Mouse (Mus musculus): ENCODE measurements around the gene Frmd8. TPM values are rescaled to one million over a fixed set of nuclear protein-coding genes. Genes with fewer than 3 reads are reported as not detected.
A peak's percentile ranks its signal among the peaks of the same experiment; 100 is the strongest.

Frmd8 gene
- polyA plus RNA-seq (2014; fragmentation: Nextera tagmentation; extraction: Ambion mirVana) = 14.9 and 15.8 TPM in 2 replicates

- no peaks in the 10 kb centered on the region for H3K27me3 ChIP-seq (ENCODE audit: control insufficient read depth, insufficient read depth, low read length)
- peak within 1 kb of the TSS; percentile 81 for H3K4me3 ChIP-seq (ENCODE audit: low read depth, low read length)
- H3K4me1 ChIP-seq (replicated peaks; ENCODE audit: control insufficient read depth, insufficient read depth, low read length) = peaks cover 4% of the 10 kb centered on the region; the same call in 1 of the 2 replicates
- under 1% methylated on average over 37 of the region's 37 CpGs for WGBS
- no peaks in the 10 kb centered on the region for H3K36me3 ChIP-seq (ENCODE audit: control insufficient read depth, insufficient read depth, low read length)
- peak; percentile 88 for ATAC-seq (ENCODE audit: low FRiP score)
- peak within 1 kb of the TSS; percentile 34; the same call in 1 of the 2 replicates for H3K27ac ChIP-seq (ENCODE audit: low read depth, low read length)
- H3K9ac ChIP-seq (ENCODE audit: low read depth, low read length) = peak within 1 kb of the TSS; percentile 88
- DNase-seq (ENCODE audit: low spot score) = peak; percentile 97
- H3K9me3 ChIP-seq (ENCODE audit: control insufficient read depth, low read length) = no peaks in the 10 kb centered on the region
- H3K4me2 ChIP-seq (replicated peaks; ENCODE audit: low read depth, low read length) = peak within 1 kb of the TSS; percentile 64
These were observed at the start of gene Frmd8 for GRCm38 (mm10) chr19:5874969-5875480. TSS of gene Frmd8 (minus strand) at chr19:5875274.

GRCm38 (mm10) chr19:5924713-5925093, 49.6 kb upstream of the Frmd8 start, which contains the start of gene Cdc42ep2:
TSS of gene Cdc42ep2 (minus strand) at chr19:5924816.
- DNase-seq (ENCODE audit: low spot score) (peak; percentile 95), ATAC-seq (ENCODE audit: low FRiP score) (peak; percentile 93)
- H3K9ac ChIP-seq (ENCODE audit: low read depth, low read length) = peak within 1 kb of the TSS; percentile 23
- H3K4me3 ChIP-seq (ENCODE audit: low read depth, low read length) = peak within 1 kb of the TSS; percentile 50
- peaks cover 6% of the 10 kb centered on the region for H3K27me3 ChIP-seq (ENCODE audit: control insufficient read depth, insufficient read depth, low read length)
- H3K4me1 ChIP-seq (replicated peaks; ENCODE audit: control insufficient read depth, insufficient read depth, low read length) = no peaks in the 10 kb centered on the region; the same call in 1 of the 2 replicates
- no peaks in the 10 kb centered on the region for H3K36me3 ChIP-seq (ENCODE audit: control insufficient read depth, insufficient read depth, low read length)
- WGBS = under 1% methylated on average over 18 of the region's 18 CpGs
- H3K4me2 ChIP-seq (replicated peaks; ENCODE audit: low read depth, low read length) = peak within 1 kb of the TSS; percentile 95
- no peaks in the 10 kb centered on the region for H3K9me3 ChIP-seq (ENCODE audit: control insufficient read depth, low read length)
- no peak within 1 kb of the TSS for H3K27ac ChIP-seq (ENCODE audit: low read depth, low read length)

GRCm38 (mm10) chr19:5923990-5924712, 49.1 kb upstream of the Frmd8 start:
- WGBS = under 1% methylated on average over 37 of the region's 38 CpGs
- H3K9ac ChIP-seq (ENCODE audit: low read depth, low read length) = peak overlapping the region; percentile 19
- no peaks in the 10 kb centered on the region; the same call in 1 of the 2 replicates for H3K4me1 ChIP-seq (replicated peaks; ENCODE audit: control insufficient read depth, insufficient read depth, low read length)
- DNase-seq (ENCODE audit: low spot score) (peak; percentile 98), ATAC-seq (ENCODE audit: low FRiP score) (peak; percentile 82)
- H3K27ac ChIP-seq (ENCODE audit: low read depth, low read length) = no peak overlapping the region
- peak overlapping the region; percentile 50 for H3K4me3 ChIP-seq (ENCODE audit: low read depth, low read length)
- H3K9me3 ChIP-seq (ENCODE audit: control insufficient read depth, low read length) = no peaks in the 10 kb centered on the region
- H3K27me3 ChIP-seq (ENCODE audit: control insufficient read depth, insufficient read depth, low read length) = peaks cover 6% of the 10 kb centered on the region
- H3K36me3 ChIP-seq (ENCODE audit: control insufficient read depth, insufficient read depth, low read length) = no peaks in the 10 kb centered on the region
- peak overlapping the region; percentile 95 for H3K4me2 ChIP-seq (replicated peaks; ENCODE audit: low read depth, low read length)

GRCm38 (mm10) chr19:5922963-5923362, 47.9 kb upstream of the Frmd8 start:
- no peak overlapping the region for H3K9ac ChIP-seq (ENCODE audit: low read depth, low read length)
- H3K4me2 ChIP-seq (replicated peaks; ENCODE audit: low read depth, low read length) = no peak overlapping the region
- H3K4me1 ChIP-seq (replicated peaks; ENCODE audit: control insufficient read depth, insufficient read depth, low read length) = no peaks in the 10 kb centered on the region; the same call in 1 of the 2 replicates
- H3K9me3 ChIP-seq (ENCODE audit: control insufficient read depth, low read length) = no peaks in the 10 kb centered on the region
- no peaks in the 10 kb centered on the region for H3K36me3 ChIP-seq (ENCODE audit: control insufficient read depth, insufficient read depth, low read length)
- DNase-seq (ENCODE audit: low spot score) (no peak), ATAC-seq (ENCODE audit: low FRiP score) (no peak)
- no peak overlapping the region for H3K4me3 ChIP-seq (ENCODE audit: low read depth, low read length)
- peaks cover 6% of the 10 kb centered on the region for H3K27me3 ChIP-seq (ENCODE audit: control insufficient read depth, insufficient read depth, low read length)
- 94% methylated on average over 3 of the region's 3 CpGs for WGBS
- no peak overlapping the region for H3K27ac ChIP-seq (ENCODE audit: low read depth, low read length)

GRCm38 (mm10) chr19:5922119-5922942, 47.3 kb upstream of the Frmd8 start:
- Histone ChIP-seq H3K4me2 (replicated peaks; ENCODE audit: low read depth, low read length) (no peak overlapping the region), H3K4me3 (ENCODE audit: low read depth, low read length) (no peak overlapping the region)
- WGBS = 79% methylated on average over 15 of the region's 15 CpGs

GRCm38 (mm10) chr19:5921715-5922114, 46.6 kb upstream of the Frmd8 start:
- no peak overlapping the region for H3K27ac ChIP-seq (ENCODE audit: low read depth, low read length)
- ATAC-seq (ENCODE audit: low FRiP score) = no peak
- H3K9me3 ChIP-seq (ENCODE audit: control insufficient read depth, low read length) = no peaks in the 10 kb centered on the region
- no peaks in the 10 kb centered on the region; the same call in 1 of the 2 replicates for H3K4me1 ChIP-seq (replicated peaks; ENCODE audit: control insufficient read depth, insufficient read depth, low read length)
- no peak overlapping the region for H3K4me3 ChIP-seq (ENCODE audit: low read depth, low read length)
- no peaks in the 10 kb centered on the region for H3K36me3 ChIP-seq (ENCODE audit: control insufficient read depth, insufficient read depth, low read length)
- H3K4me2 ChIP-seq (replicated peaks; ENCODE audit: low read depth, low read length) = no peak overlapping the region
- H3K9ac ChIP-seq (ENCODE audit: low read depth, low read length) = no peak overlapping the region; the same call in 1 of the 2 replicates
- DNase-seq (ENCODE audit: low spot score) = peak; percentile 27
- H3K27me3 ChIP-seq (ENCODE audit: control insufficient read depth, insufficient read depth, low read length) = peaks cover 6% of the 10 kb centered on the region
- 17% methylated on average over 9 of the region's 9 CpGs for WGBS

More at GRCm38 (mm10) chr19:5922119-5922942, 47.3 kb upstream of the Frmd8 start:
- no peaks in the 10 kb centered on the region for H3K9me3 ChIP-seq (ENCODE audit: control insufficient read depth, low read length)
- H3K27ac ChIP-seq (ENCODE audit: low read depth, low read length) = no peak overlapping the region
- ATAC-seq (ENCODE audit: low FRiP score) (no peak), DNase-seq (ENCODE audit: low spot score) (no peak)
- no peaks in the 10 kb centered on the region; the same call in 1 of the 2 replicates for H3K4me1 ChIP-seq (replicated peaks; ENCODE audit: control insufficient read depth, insufficient read depth, low read length)
- H3K9ac ChIP-seq (ENCODE audit: low read depth, low read length) = no peak overlapping the region; the same call in 1 of the 2 replicates
- peaks cover 6% of the 10 kb centered on the region for H3K27me3 ChIP-seq (ENCODE audit: control insufficient read depth, insufficient read depth, low read length)
- no peaks in the 10 kb centered on the region for H3K36me3 ChIP-seq (ENCODE audit: control insufficient read depth, insufficient read depth, low read length)

GRCm38 (mm10) chr19:5913007-5913719, 38.1 kb upstream of the Frmd8 start, which contains the start of gene Dpf2:
TSS of gene Dpf2 (minus strand) at chr19:5913010.
- peaks cover 10% of the 10 kb centered on the region for H3K4me1 ChIP-seq (replicated peaks; ENCODE audit: control insufficient read depth, insufficient read depth, low read length)
- 21% methylated on average over 13 of the region's 13 CpGs for WGBS
- H3K27me3 ChIP-seq (ENCODE audit: control insufficient read depth, insufficient read depth, low read length) = no peaks in the 10 kb centered on the region
- H3K4me3 ChIP-seq (ENCODE audit: low read depth, low read length) = peak within 1 kb of the TSS; percentile 90
- ATAC-seq (ENCODE audit: low FRiP score) (peak; percentile 67), DNase-seq (ENCODE audit: low spot score) (no peak)
- H3K4me2 ChIP-seq (replicated peaks; ENCODE audit: low read depth, low read length) = peak within 1 kb of the TSS; percentile 61
- no peaks in the 10 kb centered on the region for H3K36me3 ChIP-seq (ENCODE audit: control insufficient read depth, insufficient read depth, low read length)
- H3K27ac ChIP-seq (ENCODE audit: low read depth, low read length) = peak within 1 kb of the TSS; percentile 74
- peak within 1 kb of the TSS; percentile 92 for H3K9ac ChIP-seq (ENCODE audit: low read depth, low read length)
- H3K9me3 ChIP-seq (ENCODE audit: control insufficient read depth, low read length) = no peaks in the 10 kb centered on the region
